Mouse (Mus musculus): ENCODE measurements around the gene Cep290. TPM values are rescaled to one million over a fixed set of nuclear protein-coding genes. Genes with fewer than 3 reads are reported as not detected.

The Cep290 gene
- total RNA-seq, 2 experiments from 2014 or later: 6.0 to 6.6 TPM

DNA sequence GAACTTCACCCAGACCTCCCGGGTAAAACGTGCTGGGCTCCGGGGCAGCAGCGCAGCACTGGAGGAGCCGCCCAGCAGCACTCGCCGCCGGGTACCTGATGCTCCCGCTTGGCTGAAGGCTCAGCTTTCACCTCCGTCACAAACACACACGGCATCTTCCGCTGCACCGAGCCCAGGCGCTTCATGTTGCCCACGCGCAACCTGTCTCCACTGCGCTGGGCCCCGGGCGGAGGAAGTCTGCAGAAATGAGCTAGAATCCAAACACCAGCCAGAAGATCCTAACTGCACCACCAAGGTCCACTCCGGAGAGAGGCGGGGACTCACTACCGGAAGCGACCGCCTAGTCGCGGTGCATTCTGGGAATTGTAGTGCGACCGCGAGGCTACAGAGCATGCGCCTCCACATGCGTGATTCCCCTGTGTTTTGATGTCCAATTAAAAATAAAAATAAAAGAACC, 101.6 kb downstream of the Cep290 start:
- DNase-seq (ENCODE audit: low spot score in 2 of 2): peak; percentile 81 to 85

DNA sequence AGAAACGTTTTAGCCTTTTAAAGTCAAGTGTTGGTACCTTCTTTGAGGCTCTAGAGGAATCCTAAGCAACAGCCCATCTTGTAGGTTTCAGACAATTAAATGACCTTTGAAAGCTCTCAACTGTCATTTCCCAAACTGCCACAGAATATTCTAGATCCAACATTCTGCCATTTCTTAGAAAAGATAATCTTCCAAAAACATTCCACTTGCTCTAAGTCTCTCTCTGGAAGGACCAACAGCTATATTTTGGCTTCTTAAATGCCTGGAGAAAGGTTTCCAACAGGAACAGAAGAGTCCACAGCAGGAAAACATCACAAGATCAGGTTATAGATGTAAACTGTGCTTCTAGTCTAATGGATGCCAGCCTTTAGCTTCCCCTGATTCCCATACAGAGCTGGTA, 103.0 kb downstream of the Cep290 start, which contains the start of the genes 4930430F08Rik and 1700017N19Rik:
Gene 4930430F08Rik, minus strand, starts transcription at position 101 of the 400 bp plus-strand sequence.
Gene 1700017N19Rik, plus strand, starts transcription at position 162 of the 400 bp plus-strand sequence.
- no peak for DNase-seq (ENCODE audit: low spot score in 2 of 2)

DNA sequence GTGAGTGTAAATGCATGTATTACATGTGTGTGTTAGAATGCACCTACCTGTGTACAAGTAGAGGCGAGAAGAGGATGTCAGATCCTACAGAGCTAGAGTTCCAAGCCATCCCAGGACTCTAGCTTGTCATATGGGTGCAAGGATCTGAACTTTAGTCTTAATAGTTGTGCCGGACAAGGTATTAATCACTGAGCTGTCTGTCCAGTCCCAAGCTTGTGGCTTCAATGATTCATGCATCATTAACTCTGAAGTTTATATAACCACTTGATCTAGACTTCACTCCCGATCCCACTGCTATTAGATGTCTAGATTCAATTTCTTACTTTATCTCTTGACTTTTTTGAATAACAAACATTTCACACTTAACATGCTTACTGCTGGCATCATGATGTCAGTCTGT, 111.0 kb downstream of the Cep290 start:
- no peak for DNase-seq (ENCODE audit: low spot score in 2 of 2)

DNA sequence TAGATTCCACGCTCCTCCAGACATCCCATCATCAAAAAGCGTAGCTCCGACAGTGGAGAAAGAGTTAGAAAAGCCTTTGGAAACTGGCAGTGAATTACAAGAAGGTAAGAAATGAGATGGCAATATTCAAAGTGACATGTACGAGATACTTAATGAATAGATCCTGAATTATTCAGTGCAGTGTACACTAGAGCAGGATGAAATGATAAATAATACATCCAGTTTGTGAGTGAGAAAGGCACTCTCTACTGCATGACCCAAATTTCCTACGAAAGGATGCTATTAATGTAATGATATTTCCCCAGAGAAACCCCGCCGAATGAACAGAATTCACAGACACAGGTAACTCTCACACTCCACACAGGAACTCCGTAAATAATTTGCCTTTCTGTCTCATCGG, 116.2 kb downstream of the Cep290 start:
- no peak for DNase-seq (ENCODE audit: low spot score in 2 of 2)

DNA sequence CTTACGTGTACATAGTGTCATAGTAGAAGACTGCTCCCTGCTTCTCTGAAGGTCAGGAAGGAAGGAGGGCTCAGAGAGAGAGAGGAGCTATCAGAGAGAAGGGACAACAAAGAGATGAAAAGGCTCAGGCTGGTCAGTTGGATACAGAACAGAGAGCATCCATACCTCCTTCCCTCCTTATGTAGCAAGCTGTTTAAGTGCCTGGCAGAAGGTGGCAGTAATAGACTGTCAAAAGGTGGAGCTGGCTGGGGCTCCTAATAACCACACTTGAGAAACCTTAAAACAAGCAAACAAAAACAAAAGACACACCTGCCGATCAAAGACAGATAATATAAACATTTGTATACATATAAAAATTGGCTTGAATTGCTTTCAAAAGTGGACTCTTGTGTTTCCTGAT, 116.9 kb downstream of the Cep290 start:
- DNase-seq (ENCODE audit: low spot score in 2 of 2): no peak

DNA sequence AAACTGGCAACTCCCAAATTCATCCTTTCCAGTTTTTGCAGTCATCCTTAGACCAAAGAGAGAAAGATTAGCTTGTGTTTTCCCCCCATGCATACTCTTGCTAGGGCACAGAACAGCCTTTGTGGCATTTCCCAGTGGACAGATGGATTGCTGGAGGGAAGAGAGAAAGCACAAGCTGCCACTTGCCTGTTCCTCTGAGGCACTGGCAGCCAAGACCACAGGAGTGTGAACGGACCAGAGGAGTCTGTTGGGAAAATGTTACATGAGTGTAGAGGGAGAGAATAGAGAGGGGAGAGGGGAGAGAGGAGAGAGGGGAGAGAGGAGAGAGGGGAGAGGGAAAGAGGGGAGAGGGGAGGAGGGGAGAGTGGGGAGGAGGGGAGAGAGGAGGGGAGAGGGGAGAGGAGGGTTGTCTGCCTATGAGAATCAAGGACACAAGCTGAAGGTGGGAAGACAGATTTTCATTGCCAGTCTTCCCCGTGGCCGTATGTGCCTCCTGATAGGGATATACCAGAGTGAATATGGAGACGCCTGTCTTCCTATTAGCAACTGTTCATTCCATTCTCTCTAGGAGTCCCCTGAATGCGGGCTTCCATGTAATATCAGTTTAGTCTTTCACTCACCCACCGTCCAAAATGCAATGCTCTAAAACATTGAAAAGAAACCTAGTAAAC, 130.0 kb downstream of the Cep290 start:
- no peak for DNase-seq (ENCODE audit: low spot score in 2 of 2)

DNA sequence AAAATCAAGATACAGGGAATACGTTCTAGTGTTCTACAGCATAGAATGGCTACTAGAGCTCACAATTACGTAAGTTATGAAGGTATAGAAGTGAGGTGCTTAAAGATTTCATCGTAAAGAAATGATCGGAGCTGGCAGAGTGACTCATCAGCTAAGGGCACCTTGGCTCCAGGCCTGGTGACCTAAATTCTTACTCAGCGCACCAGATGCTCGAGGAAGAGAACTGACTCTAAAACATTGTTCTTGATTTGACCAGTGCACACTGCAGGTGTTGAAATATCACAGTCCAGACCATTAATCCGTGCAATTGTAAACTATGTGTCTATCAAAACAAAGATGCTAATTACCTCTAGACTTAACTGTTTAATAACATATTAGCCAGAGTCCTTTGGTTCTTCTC, 132.1 kb downstream of the Cep290 start:
- DNase-seq (ENCODE audit: low spot score in 2 of 2): no peak

DNA sequence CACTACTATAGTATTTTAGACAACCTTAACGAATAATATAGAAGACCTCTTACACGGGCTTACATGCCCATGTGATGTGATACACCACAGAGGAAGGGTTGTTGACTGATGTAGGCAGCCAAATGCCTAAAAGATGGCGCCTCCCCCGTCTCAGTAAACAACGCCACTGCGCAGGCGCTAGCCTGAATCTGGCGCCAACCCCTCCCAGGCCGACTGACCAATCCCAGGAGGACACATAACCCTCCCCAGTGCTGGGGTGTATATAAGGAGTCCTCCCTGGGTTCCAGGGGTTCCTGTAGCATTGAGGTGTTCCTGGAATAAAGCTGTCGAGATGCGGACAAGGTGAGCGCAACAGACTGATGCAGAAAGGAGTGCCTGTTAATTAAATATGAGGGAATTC, 132.7 kb downstream of the Cep290 start:
- DNase-seq (ENCODE audit: low spot score in 2 of 2): no peak

DNA sequence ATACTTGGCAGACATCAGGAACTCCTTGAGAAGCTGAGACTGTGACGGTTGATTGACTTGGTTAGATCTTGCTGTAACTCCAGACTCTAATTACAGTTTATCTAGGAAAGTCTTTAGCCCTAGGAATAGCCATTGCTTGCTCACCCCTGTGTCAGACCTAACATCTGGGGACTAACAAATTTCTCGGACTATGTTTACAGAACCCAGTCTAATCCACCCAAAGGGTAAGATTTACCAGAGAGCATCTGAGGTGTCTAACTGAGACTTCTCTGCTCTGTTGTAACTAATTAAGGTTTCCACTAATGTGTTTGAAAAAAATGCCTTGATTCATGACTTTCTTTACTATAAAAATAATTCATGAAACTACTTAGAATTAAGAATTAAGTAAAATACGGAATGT, 135.1 kb downstream of the Cep290 start:
- no peak for DNase-seq (ENCODE audit: low spot score in 2 of 2)

Other genes with a start within 250 kb of the Cep290 start
- gene Gm4301, start 151.9 kb upstream of the Cep290 start, total RNA-seq (2021): not detected
- not detected for gene Gm4302, start 146.7 kb upstream of the Cep290 start, total RNA-seq (2021)
- not detected for gene Gm4303, start 141.6 kb upstream of the Cep290 start, total RNA-seq (2021)
- not detected for gene Gm4305, start 136.5 kb upstream of the Cep290 start, total RNA-seq (2021)
- gene Gm4307, start 126.2 kb upstream of the Cep290 start, total RNA-seq (2021): not detected
- gene Gm4312, start 105.0 kb upstream of the Cep290 start, total RNA-seq (2021): not detected
- 10 to 100 TPM; 17.8 to 18.3 TPM for gene Tmtc3, start 208 bp upstream of the Cep290 start, total RNA-seq (2021)
- gene 4930430F08Rik, start 102.9 kb downstream of the Cep290 start, total RNA-seq (2021): 10 to 100 TPM in 1 of 2 experiments, 1 to 10 TPM in 1; 9.8 to 12.0 TPM
- not detected for gene 1700017N19Rik, start 102.9 kb downstream of the Cep290 start, total RNA-seq (2021)

All from adrenal gland, adult 18-20 months (tissue).